Mouse (Mus musculus): Measurements from ENCODE around the gene Trim61. TPM values are rescaled to one million over a fixed set of nuclear protein-coding genes. Genes with fewer than 3 reads are reported as not detected.

Gene Trim61
- polyA plus RNA-seq, 1 experiment from 2014 or later: 0.22 TPM

DNA sequence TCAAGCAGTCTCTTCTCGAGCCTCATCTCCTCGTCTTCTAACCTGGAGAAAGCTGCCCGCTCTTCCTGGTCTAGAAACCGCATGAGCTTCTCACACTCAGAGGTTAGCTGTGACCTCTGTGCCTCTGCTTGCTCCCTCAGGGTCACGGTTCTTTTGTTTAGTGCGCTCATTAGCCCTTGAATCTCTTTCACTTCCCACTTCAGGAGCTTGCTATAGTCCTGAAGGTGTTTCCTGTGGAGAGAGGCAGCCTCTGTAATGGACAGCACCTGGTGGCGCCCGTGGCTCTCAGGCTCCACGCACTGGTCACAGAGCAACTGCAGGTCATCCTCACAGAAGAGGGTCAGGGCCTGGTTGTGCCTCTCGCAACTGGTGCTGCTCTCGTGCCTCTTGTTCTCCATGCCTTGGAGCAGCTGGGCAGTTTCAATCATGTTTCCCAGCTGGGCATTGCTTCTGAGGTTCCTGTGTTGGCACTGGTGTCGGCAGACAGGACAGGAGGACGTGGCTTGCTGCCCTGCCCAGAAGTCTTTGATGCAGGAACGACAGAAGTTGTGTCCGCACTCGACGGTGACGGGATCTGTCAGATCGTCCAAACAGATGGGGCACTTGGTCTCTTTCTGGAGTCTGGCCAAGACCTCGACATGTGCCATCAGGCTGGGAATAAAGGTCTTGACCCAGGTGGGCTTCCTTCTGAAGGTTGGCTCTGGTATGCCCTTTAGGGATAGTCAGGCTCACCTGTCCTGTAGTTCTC lies 35.0 kb downstream of the Trim61 start:
- Histone ChIP-seq H3K4me1 (no peaks in the 10 kb centered on the region), H3K36me3 (no peaks in the 10 kb centered on the region), H3K4me3 (no peak overlapping the region), H3K4me2 (replicated peaks) (no peak overlapping the region), H3K27ac (no peak overlapping the region), H3K27me3 (no peaks in the 10 kb centered on the region), H3K9ac (no peak overlapping the region), H3K9me3 (no peaks in the 10 kb centered on the region)
- WGBS: 75% methylated on average over 20 of the region's 20 CpGs
- ATAC-seq (ENCODE audit: insufficient number of reproducible peaks, insufficient read depth, low FRiP score, low TSS enrichment): no peak

Other genes with a start within 250 kb of the Trim61 start
- 11.9 and 13.6 TPM in 2 replicates for gene Klhl2, start 168.5 kb downstream of the Trim61 start, polyA plus RNA-seq (2016; fragmentation: Nextera tagmentation; extraction: Ambion mirVana)
- gene Tmem192, start 71.3 kb downstream of the Trim61 start, polyA plus RNA-seq (2016; fragmentation: Nextera tagmentation; extraction: Ambion mirVana): 20.4 and 20.6 TPM in 2 replicates
- not detected in 2 replicates for gene Trim75, start 30.7 kb downstream of the Trim61 start, polyA plus RNA-seq (2016; fragmentation: Nextera tagmentation; extraction: Ambion mirVana)
- not detected in 2 replicates for gene Trim60, start 61 bp upstream of the Trim61 start, polyA plus RNA-seq (2016; fragmentation: Nextera tagmentation; extraction: Ambion mirVana)
- gene Apela, start 18.8 kb upstream of the Trim61 start, polyA plus RNA-seq (2016; fragmentation: Nextera tagmentation; extraction: Ambion mirVana): 3.3 and 4.2 TPM in 2 replicates
- gene Gm10663, start 56.5 kb upstream of the Trim61 start, polyA plus RNA-seq (2016; fragmentation: Nextera tagmentation; extraction: Ambion mirVana): not detected in 2 replicates
- gene BC030870, start 111.0 kb upstream of the Trim61 start, polyA plus RNA-seq (2016; fragmentation: Nextera tagmentation; extraction: Ambion mirVana): 0.42 TPM in 1 of 2 replicates, not detected in the other